Mouse (Mus musculus): Measurements from ENCODE around the gene Ccdc182.

DNA sequence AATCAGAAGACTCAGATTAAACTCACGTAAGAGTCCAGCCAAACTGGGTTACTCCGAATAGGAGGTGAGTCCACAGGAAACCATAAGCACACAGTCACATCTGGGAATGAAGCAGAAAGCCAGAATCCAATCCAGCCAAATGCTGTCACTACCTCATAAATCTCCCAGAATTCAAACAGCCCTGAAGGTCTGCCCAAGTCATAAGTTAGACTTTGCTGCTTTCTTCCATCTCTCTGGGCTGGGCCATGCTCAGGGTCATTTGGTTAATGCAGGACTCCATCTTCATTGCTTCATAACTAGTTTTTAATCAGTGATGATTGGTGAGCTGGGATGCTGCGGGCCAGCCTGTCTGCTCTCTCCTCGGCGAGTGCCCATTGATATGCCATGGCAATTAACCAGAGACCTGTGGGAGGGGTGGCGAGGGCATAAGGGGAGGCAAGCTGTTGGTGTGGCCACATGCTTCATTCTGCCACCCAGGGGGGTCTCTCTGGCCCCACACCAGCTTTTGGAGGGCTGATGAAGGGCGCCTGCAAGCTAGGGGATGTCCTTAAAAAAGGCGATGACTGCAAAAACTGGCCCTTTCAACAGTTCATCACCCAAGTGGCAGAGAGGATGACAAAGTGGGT is 38.6 kb downstream of the Ccdc182 start:
- TF ChIP-seq CTCF (IDR thresholded peaks at IDR 0.05; ENCODE audit: control insufficient read depth, insufficient read depth, insufficient replicate concordance, low read depth, low read length) (no peak), POLR2A (IDR thresholded peaks at IDR 0.05; ENCODE audit: control insufficient read depth, low read depth, low read length) (no peak)
